Mouse (Mus musculus) thymus, postnatal 36 days (tissue): Measurements from ENCODE around the gene Trim14.
"Not testable (repeated sequence)": the region's sequence is repeated elsewhere in the genome, so short reads cannot be mapped to it uniquely, and the experiment has no call there.

Experiments
- DNase-seq, 2 experiments: peaks; one replicate each; pipeline ENCODE4 v3.0.0; 2022; ENCODE audit warnings: mixed read lengths in 2 of 2

Gene Trim14

GRCm38 (mm10) chr4:46535840-46536361 lies at the start of gene Trim14:
Gene Trim14, minus strand, starts transcription at chr4:46536141.
- DNase-seq = peak; percentile 66 to 78

GRCm38 (mm10) chr4:46585041-46585810 lies 49.3 kb upstream of the Trim14 start:
- DNase-seq = no peak

DNA sequence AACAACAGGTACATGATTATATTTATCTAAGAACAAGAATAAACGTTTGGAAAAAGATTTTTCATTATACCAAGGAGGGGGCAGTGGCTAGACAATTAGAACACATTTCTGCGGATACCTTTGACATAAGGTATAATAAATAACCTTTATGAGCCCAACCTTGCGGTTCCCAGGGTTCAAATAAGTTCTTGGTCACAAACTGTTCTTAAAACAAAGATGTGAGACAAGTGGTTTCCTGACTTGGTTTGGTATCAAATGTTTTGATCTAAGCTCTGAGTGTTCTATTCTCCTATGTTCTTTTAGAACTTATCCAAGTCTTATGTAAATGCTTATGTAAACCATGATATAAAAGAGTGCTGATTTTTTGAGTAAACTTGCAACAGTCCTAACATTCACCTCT lies 48.6 kb upstream of the Trim14 start:
- not testable (repeated sequence) for DNase-seq

DNA sequence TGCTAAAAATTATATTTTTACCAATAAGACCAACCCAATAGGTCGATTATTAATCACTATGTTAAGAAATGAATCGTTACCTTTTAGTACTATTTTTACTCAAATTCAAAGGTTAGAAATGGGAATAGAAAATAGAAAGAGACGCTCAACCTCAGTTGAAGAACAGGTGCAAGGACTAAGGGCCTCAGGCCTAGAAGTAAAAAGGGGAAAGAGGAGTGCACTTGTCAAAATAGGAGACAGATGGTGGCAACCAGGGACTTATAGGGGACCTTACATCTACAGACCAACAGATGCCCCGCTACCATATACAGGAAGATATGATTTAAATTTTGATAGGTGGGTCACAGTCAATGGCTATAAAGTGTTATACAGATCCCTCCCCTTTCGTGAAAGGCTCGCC lies 48.1 kb upstream of the Trim14 start:
- not testable (repeated sequence) for DNase-seq

DNA sequence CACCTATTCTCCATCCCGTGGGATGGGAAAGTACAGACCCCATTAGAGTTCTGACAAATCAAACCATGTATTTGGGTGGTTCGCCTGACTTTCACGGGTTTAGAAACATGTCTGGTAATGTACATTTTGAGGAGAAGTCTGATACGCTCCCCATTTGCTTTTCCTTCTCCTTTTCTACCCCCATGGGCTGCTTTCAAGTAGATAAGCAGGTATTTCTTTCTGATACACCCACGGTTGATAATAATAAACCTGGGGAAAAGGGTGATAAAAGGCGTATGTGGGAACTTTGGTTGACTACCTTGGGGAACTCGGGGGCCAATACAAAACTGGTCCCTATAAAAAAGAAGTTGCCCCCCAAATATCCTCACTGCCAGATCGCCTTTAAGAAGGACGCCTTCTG lies 46.1 kb upstream of the Trim14 start:
- DNase-seq = not testable (repeated sequence)

DNA sequence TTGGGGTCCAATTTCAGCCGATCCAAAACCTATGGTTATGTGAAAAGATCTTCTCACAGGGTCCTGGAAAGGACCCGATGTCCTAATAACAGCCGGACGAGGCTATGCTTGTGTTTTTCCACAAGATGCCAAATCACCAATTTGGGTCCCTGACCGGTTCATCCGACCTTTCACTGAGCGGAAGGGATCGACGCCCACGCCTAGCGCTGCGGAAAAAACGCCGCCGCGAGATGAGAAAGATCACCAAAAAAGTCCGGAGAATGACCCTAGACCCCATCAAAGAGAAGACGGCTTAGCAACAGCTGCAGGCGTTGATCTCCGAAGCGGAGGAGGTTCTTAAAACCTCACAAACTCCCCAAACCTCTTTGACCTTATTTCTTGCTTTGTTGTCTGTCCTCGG lies 45.6 kb upstream of the Trim14 start:
- DNase-seq = not testable (repeated sequence)

GRCm38 (mm10) chr4:46580799-46581243 lies 44.9 kb upstream of the Trim14 start:
- DNase-seq = not testable (repeated sequence)

DNA sequence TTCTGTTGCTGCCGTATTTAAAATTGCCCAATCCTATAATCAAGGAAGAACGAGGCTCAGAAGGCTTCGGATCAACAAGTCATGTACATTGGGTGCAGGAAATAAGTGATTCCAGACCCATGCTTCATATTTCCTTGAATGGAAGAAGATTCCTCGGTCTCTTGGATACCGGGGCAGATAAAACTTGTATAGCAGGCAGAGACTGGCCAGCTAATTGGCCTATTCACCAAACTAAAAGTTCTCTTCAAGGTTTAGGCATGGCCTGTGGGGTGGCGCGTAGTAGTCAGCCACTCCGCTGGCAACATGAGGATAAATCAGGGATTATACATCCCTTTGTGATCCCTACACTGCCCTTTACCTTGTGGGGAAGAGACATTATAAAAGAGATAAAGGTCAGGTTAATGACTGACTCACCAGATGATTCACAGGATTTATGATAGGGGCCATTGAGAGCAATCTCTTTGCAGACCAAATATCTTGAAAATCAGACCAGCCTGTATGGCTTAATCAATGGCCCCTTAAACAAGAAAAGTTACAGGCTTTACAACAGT lies 42.9 kb upstream of the Trim14 start:
- not testable (repeated sequence) for DNase-seq

DNA sequence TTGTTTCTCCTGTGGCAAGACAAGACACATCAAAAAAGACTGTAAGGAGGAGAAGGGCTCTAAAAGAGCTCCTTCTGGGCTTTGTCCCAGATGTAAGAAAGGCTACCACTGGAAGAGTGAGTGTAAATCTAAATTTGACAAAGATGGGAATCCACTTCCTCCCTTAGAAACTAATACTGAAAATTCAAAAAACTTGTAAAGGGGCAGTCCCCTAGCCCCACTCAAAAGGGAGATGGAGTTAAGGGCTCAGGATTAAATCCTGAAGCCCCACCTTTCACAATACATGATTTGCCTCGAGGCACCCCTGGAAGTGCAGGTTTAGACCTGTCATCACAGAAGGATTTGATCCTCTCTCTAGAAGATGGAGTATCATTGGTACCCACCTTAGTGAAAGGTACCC lies 42.3 kb upstream of the Trim14 start:
- DNase-seq = no peak

DNA sequence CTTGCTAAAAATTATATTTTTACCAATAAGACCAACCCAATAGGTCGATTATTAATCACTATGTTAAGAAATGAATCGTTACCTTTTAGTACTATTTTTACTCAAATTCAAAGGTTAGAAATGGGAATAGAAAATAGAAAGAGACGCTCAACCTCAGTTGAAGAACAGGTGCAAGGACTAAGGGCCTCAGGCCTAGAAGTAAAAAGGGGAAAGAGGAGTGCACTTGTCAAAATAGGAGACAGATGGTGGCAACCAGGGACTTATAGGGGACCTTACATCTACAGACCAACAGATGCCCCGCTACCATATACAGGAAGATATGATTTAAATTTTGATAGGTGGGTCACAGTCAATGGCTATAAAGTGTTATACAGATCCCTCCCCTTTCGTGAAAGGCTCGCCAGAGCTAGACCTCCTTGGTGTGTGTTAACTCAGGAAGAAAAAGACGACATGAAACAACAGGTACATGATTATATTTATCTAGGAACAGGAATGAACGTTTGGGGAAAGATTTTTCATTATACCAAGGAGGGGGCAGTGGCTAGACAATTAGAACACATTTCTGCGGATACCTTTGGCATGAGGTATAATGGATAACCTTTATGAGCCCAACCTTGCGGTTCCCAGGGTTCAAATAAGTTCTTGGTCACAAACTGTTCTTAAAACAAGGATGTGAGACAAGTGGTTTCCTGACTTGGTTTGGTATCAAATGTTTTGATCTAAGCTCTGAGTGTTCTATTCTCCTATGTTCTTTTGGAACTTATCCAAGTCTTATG lies 39.8 kb upstream of the Trim14 start:
- DNase-seq = not testable (repeated sequence)

DNA sequence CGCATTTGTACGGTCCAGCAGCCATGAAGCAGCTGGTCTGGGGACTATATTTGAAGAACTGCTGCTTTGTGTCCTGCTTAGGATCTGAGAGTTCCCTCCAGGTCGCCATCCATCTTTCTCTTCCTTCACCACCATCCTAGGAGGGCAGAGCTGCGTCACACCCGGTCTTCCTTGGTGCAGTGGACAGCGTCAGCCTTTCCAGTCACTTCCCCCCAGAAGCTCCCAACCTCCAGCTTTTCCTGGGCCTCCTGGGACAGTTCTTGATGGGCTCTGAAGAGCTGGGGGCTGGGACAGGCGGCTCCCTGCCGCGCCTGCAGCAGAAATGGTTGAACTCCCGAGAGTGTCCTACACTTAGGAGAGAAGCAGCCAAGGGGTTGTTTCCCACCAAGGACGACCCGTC lies 38.9 kb upstream of the Trim14 start:
- DNase-seq = no peak

- DNase-seq = no peak
Observed at GRCm38 (mm10) chr4:46574024-46574753, 38.2 kb upstream of the Trim14 start.

GRCm38 (mm10) chr4:46572616-46573015 lies 36.7 kb upstream of the Trim14 start:
- no peak for DNase-seq

- no peak for DNase-seq
Observed at GRCm38 (mm10) chr4:46571744-46572143, 35.8 kb upstream of the Trim14 start.

DNA sequence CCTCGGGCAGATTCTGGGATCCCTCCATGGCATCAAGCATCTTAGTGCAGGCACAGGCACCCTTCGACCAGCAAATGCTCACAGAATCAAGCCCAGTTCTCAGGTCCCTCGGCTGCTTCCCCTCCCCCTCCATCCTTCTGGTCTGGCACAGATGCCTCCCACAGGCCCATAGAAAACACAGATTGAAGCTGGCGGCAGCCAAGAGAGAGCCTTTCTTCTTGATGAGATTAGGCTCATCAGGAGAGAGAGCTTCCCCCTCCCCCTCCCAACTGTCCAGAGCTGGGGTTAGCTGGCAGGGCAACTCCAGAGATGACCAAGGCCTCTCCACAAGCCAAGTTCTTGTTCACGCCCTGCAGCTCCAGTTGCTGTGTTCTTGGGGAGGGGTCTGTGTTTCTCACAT lies 33.7 kb upstream of the Trim14 start:
- no peak for DNase-seq

GRCm38 (mm10) chr4:46568169-46568568 lies 32.2 kb upstream of the Trim14 start:
- DNase-seq = no peak

GRCm38 (mm10) chr4:46566931-46567671 lies 31.2 kb upstream of the Trim14 start:
- DNase-seq = no peak

GRCm38 (mm10) chr4:46565393-46565955 lies 29.5 kb upstream of the Trim14 start:
- DNase-seq = no peak

DNA sequence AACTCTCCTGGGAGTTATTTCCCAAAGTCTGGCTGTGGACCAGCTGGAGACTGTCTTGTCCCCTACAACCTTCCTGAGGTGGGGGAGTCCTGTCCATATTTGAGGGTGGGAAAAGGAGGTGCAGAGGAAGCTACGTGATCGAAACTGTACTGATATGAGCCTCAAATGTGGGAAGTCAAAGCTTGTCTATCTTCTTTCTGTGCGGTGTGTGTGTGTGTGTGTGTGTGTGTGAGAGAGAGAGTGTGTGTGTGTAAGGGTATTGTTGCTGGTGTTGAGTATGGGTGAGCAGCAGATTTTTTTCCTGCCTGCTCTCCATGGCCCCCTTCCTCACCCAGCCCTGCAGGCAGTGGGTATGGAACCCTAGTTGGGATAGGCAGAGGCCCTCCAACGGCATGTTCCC lies 28.3 kb upstream of the Trim14 start:
- no peak for DNase-seq

GRCm38 (mm10) chr4:46563847-46564246 lies 27.9 kb upstream of the Trim14 start:
- peak; percentile 38 to 61 for DNase-seq

DNA sequence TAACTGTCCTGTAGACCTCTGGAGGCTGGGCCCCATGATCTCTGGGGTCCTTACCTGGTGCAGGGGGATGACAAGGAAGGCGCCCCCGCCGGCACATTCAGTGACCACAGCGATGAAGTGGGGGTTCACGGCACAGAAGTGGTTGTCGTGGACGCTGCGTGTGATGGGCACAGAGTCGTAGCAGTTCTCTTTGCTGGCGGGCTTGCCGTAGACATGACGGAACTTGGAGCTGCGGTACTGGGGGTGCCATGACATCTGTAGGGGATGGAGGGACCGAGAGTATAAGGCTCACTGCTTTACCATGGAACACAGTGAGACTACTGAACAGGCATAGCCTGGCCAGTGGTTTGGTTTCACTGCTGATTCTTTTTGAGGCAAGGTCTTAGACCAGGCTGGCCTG lies 26.9 kb upstream of the Trim14 start:
- DNase-seq = no peak

- no peak for DNase-seq
Observed at GRCm38 (mm10) chr4:46562037-46562436, 26.1 kb upstream of the Trim14 start.
